Mouse (Mus musculus) liver, embryonic 12.5 days (tissue): ENCODE measurements around the gene Nfatc2. TPM values are rescaled to one million over a fixed set of nuclear protein-coding genes. Genes with fewer than 3 reads are reported as not detected.

Experiments
- ATAC-seq: fragments of 200-750 bp; cut with Nextera tagmentation; 2 replicates; pipeline ENCODE4 v1.8.0; 2017; ENCODE audit warnings: moderate number of reproducible peaks, mild to moderate bottlenecking, moderate library complexity
- H3K27ac ChIP-seq: fragments of 300-500 bp; sonication (generic); 2 replicates; pipeline ENCODE4 v1.5.1; 2016; ENCODE audit warnings: mild to moderate bottlenecking
- H3K27me3 ChIP-seq: fragments of 300-500 bp; sonication (generic); replicated peaks from 2 replicates; pipeline ENCODE4 v1.6.1; 2016; ENCODE audit warnings: mild to moderate bottlenecking, moderate library complexity
- H3K36me3 ChIP-seq: fragments of 300-500 bp; sonication (generic); 2 replicates; pipeline ENCODE4 v1.6.1; 2016; ENCODE audit warnings: mild to moderate bottlenecking, moderate library complexity
- H3K4me1 ChIP-seq: fragments of 300-500 bp; sonication (generic); 2 replicates; pipeline ENCODE4 v1.6.1; 2016
- H3K4me2 ChIP-seq: fragments of 300-500 bp; sonication (generic); 2 replicates; pipeline ENCODE4 v1.6.1; 2016; ENCODE audit warnings: mild to moderate bottlenecking, moderate library complexity
- H3K4me3 ChIP-seq: fragments of 300-500 bp; sonication (generic); 2 replicates; pipeline ENCODE4 v1.5.1; 2016; ENCODE audit warnings: mild to moderate bottlenecking, moderate library complexity
- H3K9ac ChIP-seq: fragments of 300-500 bp; sonication (generic); 2 replicates; pipeline ENCODE4 v1.6.1; 2016; ENCODE audit warnings: mild to moderate bottlenecking, moderate library complexity
- H3K9me3 ChIP-seq: fragments of 300-500 bp; sonication (generic); replicated peaks from 2 replicates; pipeline ENCODE4 v1.6.1; 2016; ENCODE audit warnings: mild to moderate bottlenecking, moderate library complexity
- WGBS: fragments of 180-500 bp; shearing (Covaris S2); methylation state at CpG from one replicate; pipeline ENCODE4 v1.1.7; 2016; ENCODE audit not compliant: insufficient replicate concordance; 5-methylcytosine and 5-hydroxymethylcytosine counted together
- polyA plus RNA-seq: library from polyadenylated mRNA; unstranded; fragments of >200 nt; fragmentation: Nextera tagmentation; extraction: Ambion mirVana; gene quantifications from 2 replicates; pipeline ENCODE4 v1.2.1, GENCODE M21; 2016

Nfatc2 gene
- polyA plus RNA-seq, 1 experiment from 2014 or later = 0.29 TPM

DNA sequence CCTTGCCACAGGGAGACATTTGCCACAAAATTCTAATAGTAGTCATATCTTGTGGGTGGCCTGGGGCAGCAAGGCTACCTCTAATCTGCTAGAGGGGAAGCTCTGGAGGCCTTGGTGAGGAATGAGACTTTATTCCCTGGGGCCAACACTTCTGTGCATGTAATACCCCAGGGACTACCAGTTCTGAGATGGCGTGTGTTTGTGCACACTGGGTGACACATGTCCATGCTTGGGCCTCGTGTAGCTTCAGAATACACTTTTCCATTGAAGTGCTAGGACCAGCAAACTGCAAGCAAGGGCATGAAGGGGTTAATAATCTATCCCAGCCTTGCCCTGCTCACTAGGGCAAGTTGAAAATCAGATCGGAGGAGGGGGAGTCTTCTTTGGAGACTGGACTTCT, 58.4 kb downstream of the Nfatc2 start:
- H3K36me3 ChIP-seq = no peaks in the 10 kb centered on the region
- H3K27me3 ChIP-seq = peaks cover 2% of the 10 kb centered on the region; the same call in 1 of the 2 replicates
- no peak overlapping the region for H3K4me2 ChIP-seq
- no peaks in the 10 kb centered on the region for H3K9me3 ChIP-seq
- WGBS = 51% methylated on average over 3 of the region's 3 CpGs
- no peaks in the 10 kb centered on the region for H3K4me1 ChIP-seq
- H3K27ac ChIP-seq = no peak overlapping the region
- no peak overlapping the region for H3K4me3 ChIP-seq
- ATAC-seq = no peak
- H3K9ac ChIP-seq = no peak overlapping the region

- ATAC-seq = no peak
- no peak overlapping the region for H3K9ac ChIP-seq
- no peak overlapping the region for H3K4me3 ChIP-seq
- H3K36me3 ChIP-seq = no peaks in the 10 kb centered on the region
- H3K27ac ChIP-seq = no peak overlapping the region
- 48% methylated on average over 7 of the region's 7 CpGs for whole genome bisulfite sequencing
- H3K4me1 ChIP-seq = no peaks in the 10 kb centered on the region
- H3K27me3 ChIP-seq = peaks cover 2% of the 10 kb centered on the region; the same call in 1 of the 2 replicates
- no peaks in the 10 kb centered on the region for H3K9me3 ChIP-seq
- no peak overlapping the region for H3K4me2 ChIP-seq
These were observed 60.2 kb downstream of the Nfatc2 start for GRCm38 (mm10) chr2:168541223-168541622.

DNA sequence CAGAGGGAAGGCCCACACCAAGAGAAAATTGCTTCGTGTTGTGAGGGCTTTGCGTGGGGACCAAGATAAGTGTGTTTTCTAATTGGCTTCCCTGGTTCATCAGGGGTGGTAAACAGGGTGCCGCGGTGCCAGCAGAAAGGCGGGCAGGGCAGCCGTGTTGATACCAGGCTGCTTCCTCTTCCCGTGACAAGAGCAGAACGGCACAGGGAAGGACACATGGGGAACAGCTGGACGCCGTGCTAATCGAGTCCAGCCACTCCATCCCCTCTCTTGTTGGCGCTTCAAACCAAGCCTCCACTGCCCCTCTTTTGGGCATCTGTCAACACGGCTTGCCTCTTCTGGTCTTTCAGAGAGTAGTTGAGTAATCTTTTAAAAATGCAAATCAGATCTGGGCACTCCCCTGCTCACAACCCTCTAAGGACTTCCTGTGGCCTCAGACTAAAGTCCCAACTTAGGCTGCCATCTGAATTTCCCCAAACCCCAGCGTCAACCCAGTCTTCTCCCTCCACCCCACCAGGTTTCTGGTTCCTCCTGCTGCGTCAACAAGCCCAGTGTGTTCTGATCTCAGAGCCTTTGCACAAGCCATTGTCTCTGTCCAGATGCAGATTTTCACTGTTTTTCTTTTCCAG, 61.7 kb downstream of the Nfatc2 start:
- no peaks in the 10 kb centered on the region for H3K36me3 ChIP-seq
- H3K4me2 ChIP-seq = no peak overlapping the region
- no peak for ATAC-seq
- no peak overlapping the region for H3K27ac ChIP-seq
- H3K9me3 ChIP-seq = no peaks in the 10 kb centered on the region
- H3K9ac ChIP-seq = no peak overlapping the region
- H3K4me3 ChIP-seq = no peak overlapping the region
- H3K27me3 ChIP-seq = peaks cover 6% of the 10 kb centered on the region
- H3K4me1 ChIP-seq = no peaks in the 10 kb centered on the region
- WGBS = 43% methylated on average over 15 of the region's 15 CpGs

DNA sequence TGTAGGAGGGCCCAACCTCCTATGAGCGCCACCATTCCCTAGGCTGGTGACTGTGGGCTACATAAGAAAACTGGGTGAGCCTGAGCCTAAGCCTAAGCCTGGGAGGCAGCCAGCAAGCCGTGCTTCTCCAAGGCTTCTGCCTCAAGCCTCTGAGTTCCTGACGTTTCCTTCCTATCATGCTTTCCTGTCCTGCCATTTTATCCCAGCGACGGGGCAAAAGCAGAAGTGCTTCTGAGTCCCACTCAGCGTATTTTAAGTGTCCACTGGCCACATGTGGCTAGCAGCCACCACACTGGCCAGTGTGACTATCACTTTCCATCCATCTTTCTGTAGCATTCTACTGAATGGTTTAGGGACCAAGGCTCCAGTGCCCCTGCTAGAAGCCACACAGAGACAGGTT, 62.4 kb downstream of the Nfatc2 start:
- Histone ChIP-seq H3K4me3 (no peak overlapping the region), H3K27me3 (peaks cover 13% of the 10 kb centered on the region), H3K9me3 (no peaks in the 10 kb centered on the region), H3K36me3 (no peaks in the 10 kb centered on the region), H3K4me1 (no peaks in the 10 kb centered on the region), H3K9ac (no peak overlapping the region), H3K4me2 (no peak overlapping the region), H3K27ac (no peak overlapping the region)
- ATAC-seq = no peak
- WGBS = 38% methylated on average over 6 of the region's 6 CpGs

GRCm38 (mm10) chr2:168532061-168532833, 69.2 kb downstream of the Nfatc2 start:
- WGBS = 56% methylated on average over 15 of the region's 15 CpGs
- Histone ChIP-seq H3K4me3 (no peak overlapping the region), H3K4me2 (no peak overlapping the region), H3K9me3 (no peaks in the 10 kb centered on the region), H3K4me1 (no peaks in the 10 kb centered on the region), H3K27me3 (peaks cover 28% of the 10 kb centered on the region), H3K27ac (no peak overlapping the region), H3K36me3 (no peaks in the 10 kb centered on the region), H3K9ac (no peak overlapping the region)
- no peak for ATAC-seq

GRCm38 (mm10) chr2:168528551-168528950, 72.9 kb downstream of the Nfatc2 start:
- Histone ChIP-seq H3K27me3 (peaks cover 33% of the 10 kb centered on the region), H3K9me3 (no peaks in the 10 kb centered on the region), H3K4me1 (peaks cover 13% of the 10 kb centered on the region), H3K36me3 (no peaks in the 10 kb centered on the region), H3K27ac (no peak overlapping the region), H3K9ac (no peak overlapping the region), H3K4me3 (no peak overlapping the region), H3K4me2 (no peak overlapping the region)
- no peak for ATAC-seq
- WGBS = 71% methylated on average over 8 of the region's 8 CpGs

- no peak overlapping the region for H3K27ac ChIP-seq
- H3K4me1 ChIP-seq = peaks cover 13% of the 10 kb centered on the region
- no peak overlapping the region for H3K4me3 ChIP-seq
- no peak overlapping the region for H3K9ac ChIP-seq
- peaks cover 28% of the 10 kb centered on the region for H3K27me3 ChIP-seq
- H3K9me3 ChIP-seq = no peaks in the 10 kb centered on the region
- WGBS = 75% methylated on average over 10 of the region's 10 CpGs
- no peak for ATAC-seq
- H3K4me2 ChIP-seq = no peak overlapping the region
- H3K36me3 ChIP-seq = no peaks in the 10 kb centered on the region
These were observed 74.0 kb downstream of the Nfatc2 start for GRCm38 (mm10) chr2:168527430-168527792.

- H3K27me3 ChIP-seq = peaks cover 28% of the 10 kb centered on the region
- ATAC-seq = no peak
- no peaks in the 10 kb centered on the region for H3K36me3 ChIP-seq
- H3K27ac ChIP-seq = no peak overlapping the region
- 59% methylated on average over 18 of the region's 18 CpGs for WGBS
- no peak overlapping the region for H3K4me3 ChIP-seq
- no peaks in the 10 kb centered on the region for H3K9me3 ChIP-seq
- no peak overlapping the region for H3K9ac ChIP-seq
- H3K4me1 ChIP-seq = peaks cover 13% of the 10 kb centered on the region
- no peak overlapping the region for H3K4me2 ChIP-seq
These were observed 74.7 kb downstream of the Nfatc2 start for GRCm38 (mm10) chr2:168526547-168527429.

GRCm38 (mm10) chr2:168525391-168526154, 75.9 kb downstream of the Nfatc2 start:
- Histone ChIP-seq H3K4me3 (no peak overlapping the region), H3K9me3 (no peaks in the 10 kb centered on the region), H3K27me3 (peaks cover 28% of the 10 kb centered on the region), H3K27ac (no peak overlapping the region), H3K4me2 (peak overlapping the region; percentile 47), H3K36me3 (no peaks in the 10 kb centered on the region), H3K4me1 (peaks cover 13% of the 10 kb centered on the region), H3K9ac (0 out of 2 replicates have a peak overlapping the region, but pooled peaks have one; percentile 15)
- ATAC-seq = no peak
- 14% methylated on average over 17 of the region's 17 CpGs for WGBS

GRCm38 (mm10) chr2:168524905-168525381, 76.5 kb downstream of the Nfatc2 start:
- Histone ChIP-seq H3K9ac (0 out of 2 replicates have a peak overlapping the region, but pooled peaks have one; percentile 15), H3K4me3 (0 out of 2 replicates have a peak overlapping the region, but pooled peaks have one; percentile 4), H3K4me2 (peak overlapping the region; percentile 47), H3K27ac (no peak overlapping the region), H3K4me1 (peaks cover 13% of the 10 kb centered on the region), H3K36me3 (no peaks in the 10 kb centered on the region), H3K9me3 (no peaks in the 10 kb centered on the region), H3K27me3 (peaks cover 28% of the 10 kb centered on the region)
- peak; percentile 71 for ATAC-seq
- 2% methylated on average over 13 of the region's 13 CpGs for WGBS

GRCm38 (mm10) chr2:168522247-168522646, 79.2 kb downstream of the Nfatc2 start:
- Histone ChIP-seq H3K4me1 (peaks cover 13% of the 10 kb centered on the region), H3K9ac (no peak overlapping the region), H3K36me3 (no peaks in the 10 kb centered on the region), H3K4me2 (no peak overlapping the region), H3K9me3 (no peaks in the 10 kb centered on the region), H3K27me3 (peaks cover 23% of the 10 kb centered on the region), H3K27ac (no peak overlapping the region), H3K4me3 (no peak overlapping the region)
- WGBS = 63% methylated on average over 3 of the region's 3 CpGs
- ATAC-seq = no peak
